Mouse (Mus musculus): Measurements from ENCODE around the gene Ffar4. TPM values are rescaled to one million over a fixed set of nuclear protein-coding genes. Genes with fewer than 3 reads are reported as not detected.

Gene Ffar4
- polyA plus RNA-seq, 1 experiment from 2014 or later: 1.0 TPM

DNA sequence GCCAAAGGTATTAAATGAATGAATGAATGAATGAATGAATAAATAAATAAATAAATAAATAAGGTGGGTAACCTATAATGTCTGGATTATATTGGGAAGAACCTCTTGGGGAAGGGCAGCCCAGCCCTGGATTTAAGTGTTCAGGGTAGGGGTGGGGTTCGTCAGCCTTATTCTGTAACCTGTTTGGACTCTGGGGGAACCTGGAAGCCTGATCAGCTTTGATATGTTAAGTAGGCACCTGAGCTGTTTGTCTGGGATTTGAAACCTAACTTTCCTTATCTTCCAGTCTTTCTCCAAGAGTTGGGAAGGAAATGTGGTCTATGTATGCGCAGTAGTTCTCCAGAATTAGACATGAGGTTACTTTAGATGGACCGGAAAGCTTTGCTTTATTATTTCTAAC, 33.7 kb upstream of the Ffar4 start:
- H3K9me3 ChIP-seq (ENCODE audit: control insufficient read depth, low read length): no peaks in the 10 kb centered on the region
- H3K4me1 ChIP-seq (ENCODE audit: control insufficient read depth, insufficient read depth, low read length): no peaks in the 10 kb centered on the region
- H3K9ac ChIP-seq (ENCODE audit: low read depth, low read length): no peak overlapping the region
- no peak overlapping the region for H3K4me2 ChIP-seq (replicated peaks; ENCODE audit: low read depth, low read length)
- peaks cover 55% of the 10 kb centered on the region for H3K36me3 ChIP-seq (ENCODE audit: control insufficient read depth, insufficient read depth, low read length)
- ATAC-seq (ENCODE audit: low FRiP score, low TSS enrichment): no peak
- 91% methylated on average over 3 of the region's 3 CpGs for WGBS
- no peaks in the 10 kb centered on the region for H3K27me3 ChIP-seq (ENCODE audit: control insufficient read depth, insufficient read depth, low read length)
- no peak overlapping the region for H3K4me3 ChIP-seq (ENCODE audit: low read length)
- no peak overlapping the region for H3K27ac ChIP-seq (ENCODE audit: low read depth, low read length)

DNA sequence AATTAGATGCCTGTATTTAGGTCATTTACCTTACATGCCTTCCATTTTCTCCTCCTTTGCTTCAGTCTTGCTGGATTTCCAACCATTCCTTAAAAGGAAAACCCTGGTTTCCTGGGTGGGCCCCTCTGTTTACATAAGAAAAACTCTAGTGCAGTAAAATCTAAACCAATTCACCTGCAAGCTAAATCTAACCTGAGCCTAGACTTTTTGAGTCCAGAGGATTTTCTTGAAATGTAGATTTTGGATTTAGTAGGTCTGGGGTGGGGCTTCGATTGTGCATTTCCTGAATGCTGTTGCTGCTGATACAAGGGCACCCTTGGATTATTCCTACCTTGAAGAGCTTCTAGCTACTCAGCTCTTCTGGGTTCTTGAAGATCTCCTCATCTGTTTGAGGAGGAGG, 32.8 kb upstream of the Ffar4 start:
- H3K4me1 ChIP-seq (ENCODE audit: control insufficient read depth, insufficient read depth, low read length): no peaks in the 10 kb centered on the region
- H3K9me3 ChIP-seq (ENCODE audit: control insufficient read depth, low read length): no peaks in the 10 kb centered on the region
- 78% methylated on average over 1 of the region's 1 CpGs for WGBS
- H3K36me3 ChIP-seq (ENCODE audit: control insufficient read depth, insufficient read depth, low read length): peaks cover 55% of the 10 kb centered on the region
- H3K9ac ChIP-seq (ENCODE audit: low read depth, low read length): no peak overlapping the region
- H3K27ac ChIP-seq (ENCODE audit: low read depth, low read length): no peak overlapping the region
- no peak overlapping the region for H3K4me2 ChIP-seq (replicated peaks; ENCODE audit: low read depth, low read length)
- no peak overlapping the region for H3K4me3 ChIP-seq (ENCODE audit: low read length)
- ATAC-seq (ENCODE audit: low FRiP score, low TSS enrichment): no peak
- no peaks in the 10 kb centered on the region for H3K27me3 ChIP-seq (ENCODE audit: control insufficient read depth, insufficient read depth, low read length)

DNA sequence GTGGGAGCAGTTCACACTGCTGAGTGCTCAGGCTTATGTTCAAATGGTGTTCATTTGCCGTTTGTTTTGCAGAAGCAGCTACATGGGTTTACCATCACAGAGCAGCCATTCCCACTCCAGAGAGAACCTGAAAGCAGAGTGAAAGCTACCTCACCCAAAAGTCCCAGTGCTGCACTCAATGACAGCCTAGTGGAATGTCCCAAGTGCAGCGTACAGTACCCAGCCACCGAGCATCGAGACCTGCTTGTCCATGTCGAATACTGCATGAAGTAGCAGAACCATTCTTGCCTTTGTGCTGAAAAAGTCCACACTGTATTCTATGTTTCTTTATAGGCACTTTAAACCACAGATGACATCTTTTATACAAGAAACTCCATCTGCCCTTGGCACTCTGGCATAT, 23.6 kb upstream of the Ffar4 start:
- no peak overlapping the region for H3K27ac ChIP-seq (ENCODE audit: low read depth, low read length)
- no peak overlapping the region for H3K4me3 ChIP-seq (ENCODE audit: low read length)
- H3K9me3 ChIP-seq (ENCODE audit: control insufficient read depth, low read length): no peaks in the 10 kb centered on the region
- no peaks in the 10 kb centered on the region for H3K4me1 ChIP-seq (ENCODE audit: control insufficient read depth, insufficient read depth, low read length)
- WGBS: 92% methylated on average over 5 of the region's 5 CpGs
- peaks cover 53% of the 10 kb centered on the region for H3K36me3 ChIP-seq (ENCODE audit: control insufficient read depth, insufficient read depth, low read length)
- ATAC-seq (ENCODE audit: low FRiP score, low TSS enrichment): no peak
- no peak overlapping the region for H3K4me2 ChIP-seq (replicated peaks; ENCODE audit: low read depth, low read length)
- no peak overlapping the region for H3K9ac ChIP-seq (ENCODE audit: low read depth, low read length)
- no peaks in the 10 kb centered on the region for H3K27me3 ChIP-seq (ENCODE audit: control insufficient read depth, insufficient read depth, low read length)

DNA sequence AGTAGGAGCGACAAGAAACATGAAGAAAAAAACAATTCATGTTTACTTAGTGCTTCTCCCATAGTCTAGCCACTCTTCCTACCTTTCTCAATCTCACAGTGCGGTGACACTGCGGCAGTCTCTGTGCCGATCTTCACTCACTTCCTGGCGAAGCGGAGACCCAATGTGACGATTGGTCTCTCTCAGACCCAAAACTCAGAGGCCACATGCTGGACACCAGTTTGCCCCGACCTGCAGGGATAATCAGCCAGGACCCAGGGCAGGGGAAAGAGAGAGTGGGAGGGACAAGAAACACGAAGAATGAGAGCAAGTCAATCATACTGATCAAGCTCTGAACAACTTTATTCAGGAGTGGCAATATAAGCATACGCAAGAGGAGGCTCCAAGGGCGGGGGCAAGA, 21.8 kb upstream of the Ffar4 start:
- H3K36me3 ChIP-seq (ENCODE audit: control insufficient read depth, insufficient read depth, low read length): peaks cover 42% of the 10 kb centered on the region

DNA sequence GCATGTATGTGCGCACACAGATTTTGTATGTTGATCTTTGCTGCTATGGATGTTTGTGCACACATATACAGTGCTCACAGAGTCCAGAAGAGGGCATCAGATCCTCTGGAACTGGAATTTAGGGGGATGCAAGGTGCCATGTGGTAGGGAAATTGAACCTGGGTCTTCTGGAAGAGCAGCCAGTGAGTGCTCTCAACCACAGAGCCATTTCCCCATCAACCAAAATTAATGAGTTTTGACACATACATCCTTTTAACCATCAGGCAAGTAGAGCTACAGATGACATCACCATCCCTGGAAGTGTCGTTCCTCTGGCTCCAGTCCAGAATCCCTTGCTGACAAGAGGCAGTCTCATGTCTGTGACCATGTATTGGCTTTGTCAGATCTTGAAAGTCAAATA, 20.6 kb upstream of the Ffar4 start:
- Histone ChIP-seq H3K9ac (ENCODE audit: low read depth, low read length) (no peak overlapping the region), H3K9me3 (ENCODE audit: control insufficient read depth, low read length) (no peaks in the 10 kb centered on the region), H3K4me2 (replicated peaks; ENCODE audit: low read depth, low read length) (no peak overlapping the region), H3K4me3 (ENCODE audit: low read length) (no peak overlapping the region), H3K27ac (ENCODE audit: low read depth, low read length) (no peak overlapping the region), H3K4me1 (ENCODE audit: control insufficient read depth, insufficient read depth, low read length) (no peaks in the 10 kb centered on the region), H3K27me3 (ENCODE audit: control insufficient read depth, insufficient read depth, low read length) (no peaks in the 10 kb centered on the region), H3K36me3 (ENCODE audit: control insufficient read depth, insufficient read depth, low read length) (peaks cover 30% of the 10 kb centered on the region; the same call in 1 of the 2 replicates)
- WGBS: 87% methylated on average over 2 of the region's 2 CpGs
- no peak for ATAC-seq (ENCODE audit: low FRiP score, low TSS enrichment)

More for the DNA sequence above, 21.8 kb upstream of the Ffar4 start:
- Histone ChIP-seq H3K27ac (ENCODE audit: low read depth, low read length) (no peak overlapping the region), H3K4me2 (replicated peaks; ENCODE audit: low read depth, low read length) (no peak overlapping the region), H3K9me3 (ENCODE audit: control insufficient read depth, low read length) (no peaks in the 10 kb centered on the region), H3K4me1 (ENCODE audit: control insufficient read depth, insufficient read depth, low read length) (no peaks in the 10 kb centered on the region), H3K4me3 (ENCODE audit: low read length) (no peak overlapping the region), H3K27me3 (ENCODE audit: control insufficient read depth, insufficient read depth, low read length) (no peaks in the 10 kb centered on the region), H3K9ac (ENCODE audit: low read depth, low read length) (no peak overlapping the region)
- no peak for ATAC-seq (ENCODE audit: low FRiP score, low TSS enrichment)
- WGBS: 85% methylated on average over 11 of the region's 11 CpGs

DNA sequence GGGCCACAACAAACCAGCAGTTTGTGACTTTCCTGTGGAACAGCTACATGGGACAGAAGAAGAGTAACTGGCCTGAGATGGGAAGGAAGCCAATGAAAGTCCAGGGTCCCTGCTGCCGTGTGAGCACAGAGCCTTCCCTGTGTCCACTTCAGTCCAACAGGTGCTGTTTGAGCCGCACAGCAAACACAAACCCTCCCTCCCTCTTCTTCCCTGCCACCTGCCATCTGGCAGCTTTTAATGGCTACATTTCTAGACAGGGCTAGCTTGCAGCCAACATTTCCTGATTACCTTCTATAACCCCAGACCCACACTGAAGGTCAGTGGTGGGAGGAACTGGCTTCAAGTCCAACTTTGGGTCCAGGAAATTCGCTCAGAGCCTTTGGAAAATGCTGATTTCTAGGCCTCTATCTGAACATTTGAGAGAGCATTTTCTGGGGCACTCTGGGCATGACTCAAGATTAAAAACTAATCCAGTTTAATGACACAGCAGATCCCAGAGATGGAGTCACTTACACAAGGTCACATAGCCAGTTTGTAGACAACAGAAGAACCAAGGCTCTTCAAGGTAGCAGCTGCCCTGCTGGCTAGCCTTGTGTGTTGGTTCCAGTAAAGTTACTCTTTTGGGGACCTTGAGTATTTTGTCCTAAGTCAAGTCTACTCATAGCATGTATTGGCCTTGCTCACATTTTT, 18.9 kb upstream of the Ffar4 start:
- 54% methylated on average over 3 of the region's 3 CpGs for WGBS
- H3K4me3 ChIP-seq (ENCODE audit: low read length): no peak overlapping the region
- ATAC-seq (ENCODE audit: low FRiP score, low TSS enrichment): no peak

DNA sequence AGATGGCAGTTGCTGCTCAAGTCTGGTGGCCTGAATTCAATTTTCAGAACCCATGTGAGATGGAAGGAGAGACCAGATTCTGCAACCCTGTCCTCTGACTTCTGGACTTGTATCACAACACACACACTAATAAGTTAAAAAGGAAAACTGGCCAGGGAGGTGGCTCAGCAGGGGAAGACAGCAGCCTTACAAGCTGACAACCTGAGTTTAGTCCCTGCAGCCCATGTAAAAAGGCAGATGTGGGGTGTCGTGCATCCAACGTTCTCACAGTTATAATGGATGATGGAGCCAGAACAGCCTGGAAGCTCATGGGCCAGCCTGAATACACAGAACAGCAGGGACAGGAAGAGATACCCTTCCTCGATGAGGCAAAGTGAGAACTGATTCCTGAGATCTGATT, 15.5 kb upstream of the Ffar4 start:
- Histone ChIP-seq H3K9me3 (ENCODE audit: control insufficient read depth, low read length) (no peaks in the 10 kb centered on the region), H3K27ac (ENCODE audit: low read depth, low read length) (no peak overlapping the region), H3K36me3 (ENCODE audit: control insufficient read depth, insufficient read depth, low read length) (no peaks in the 10 kb centered on the region), H3K27me3 (ENCODE audit: control insufficient read depth, insufficient read depth, low read length) (no peaks in the 10 kb centered on the region), H3K4me1 (ENCODE audit: control insufficient read depth, insufficient read depth, low read length) (no peaks in the 10 kb centered on the region), H3K9ac (ENCODE audit: low read depth, low read length) (no peak overlapping the region), H3K4me3 (ENCODE audit: low read length) (no peak overlapping the region), H3K4me2 (replicated peaks; ENCODE audit: low read depth, low read length) (no peak overlapping the region)
- ATAC-seq (ENCODE audit: low FRiP score, low TSS enrichment): no peak
- 67% methylated on average over 3 of the region's 3 CpGs for WGBS

More for the DNA sequence above, 18.9 kb upstream of the Ffar4 start:
- Histone ChIP-seq H3K9ac (ENCODE audit: low read depth, low read length) (no peak overlapping the region), H3K36me3 (ENCODE audit: control insufficient read depth, insufficient read depth, low read length) (peaks cover 13% of the 10 kb centered on the region; the same call in 1 of the 2 replicates), H3K4me1 (ENCODE audit: control insufficient read depth, insufficient read depth, low read length) (no peaks in the 10 kb centered on the region), H3K27me3 (ENCODE audit: control insufficient read depth, insufficient read depth, low read length) (no peaks in the 10 kb centered on the region), H3K9me3 (ENCODE audit: control insufficient read depth, low read length) (no peaks in the 10 kb centered on the region), H3K4me2 (replicated peaks; ENCODE audit: low read depth, low read length) (no peak overlapping the region), H3K27ac (ENCODE audit: low read depth, low read length) (no peak overlapping the region)

DNA sequence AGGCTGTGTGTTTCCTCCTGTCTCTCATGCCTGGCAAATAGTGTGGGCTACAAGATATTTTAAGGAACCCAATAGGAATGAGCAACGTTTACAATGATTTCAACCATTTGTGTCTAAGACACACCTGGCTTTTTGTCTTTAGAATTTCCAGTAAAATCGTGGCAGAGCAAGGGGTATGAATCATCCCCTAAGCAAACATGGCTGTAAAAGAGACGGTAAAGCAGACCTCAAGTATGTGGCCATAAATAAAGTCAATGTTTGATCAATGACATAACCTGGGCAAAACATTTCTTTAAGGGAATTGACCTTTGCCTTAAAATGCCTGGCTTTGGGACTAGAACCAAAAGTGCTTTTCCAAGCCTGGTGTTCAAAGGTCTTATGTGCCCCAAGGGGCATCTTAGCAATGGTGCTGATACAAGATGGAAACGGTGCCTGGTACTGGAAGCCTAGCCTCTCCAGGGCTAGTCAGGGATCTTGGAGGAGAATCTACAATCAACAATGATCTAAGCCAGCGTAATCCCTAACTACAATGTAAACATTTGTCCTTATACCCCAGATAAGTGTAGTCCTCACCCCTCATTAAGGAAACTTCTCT, 13.8 kb upstream of the Ffar4 start:
- Histone ChIP-seq H3K4me1 (ENCODE audit: control insufficient read depth, insufficient read depth, low read length) (no peaks in the 10 kb centered on the region), H3K36me3 (ENCODE audit: control insufficient read depth, insufficient read depth, low read length) (no peaks in the 10 kb centered on the region), H3K4me3 (ENCODE audit: low read length) (no peak overlapping the region), H3K9ac (ENCODE audit: low read depth, low read length) (no peak overlapping the region), H3K27me3 (ENCODE audit: control insufficient read depth, insufficient read depth, low read length) (no peaks in the 10 kb centered on the region), H3K9me3 (ENCODE audit: control insufficient read depth, low read length) (no peaks in the 10 kb centered on the region), H3K27ac (ENCODE audit: low read depth, low read length) (no peak overlapping the region), H3K4me2 (replicated peaks; ENCODE audit: low read depth, low read length) (no peak overlapping the region)
- 41% methylated on average over 5 of the region's 5 CpGs for WGBS
- ATAC-seq (ENCODE audit: low FRiP score, low TSS enrichment): no peak

DNA sequence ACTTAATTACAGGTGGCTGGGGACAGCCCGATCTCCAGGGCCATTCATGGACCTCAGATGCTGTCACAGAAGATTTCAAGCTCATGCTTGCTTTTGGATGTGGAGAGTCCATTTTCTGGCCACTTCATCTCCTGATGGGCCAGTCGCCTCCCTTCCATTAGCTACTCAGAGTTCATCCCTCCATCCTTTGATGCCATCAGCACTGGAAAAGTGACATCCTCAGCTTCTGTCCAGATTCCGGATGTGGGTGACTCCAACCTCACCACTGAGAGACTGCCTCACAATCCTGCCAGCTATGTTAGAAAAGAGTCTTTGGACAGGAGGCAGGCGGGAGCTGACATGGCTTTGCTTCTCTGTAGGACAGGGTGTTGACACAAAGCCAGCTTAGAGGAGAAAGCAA, 11.0 kb upstream of the Ffar4 start:
- Histone ChIP-seq H3K27ac (ENCODE audit: low read depth, low read length) (no peak overlapping the region), H3K36me3 (ENCODE audit: control insufficient read depth, insufficient read depth, low read length) (no peaks in the 10 kb centered on the region), H3K27me3 (ENCODE audit: control insufficient read depth, insufficient read depth, low read length) (no peaks in the 10 kb centered on the region), H3K4me3 (ENCODE audit: low read length) (no peak overlapping the region), H3K9me3 (ENCODE audit: control insufficient read depth, low read length) (no peaks in the 10 kb centered on the region), H3K9ac (ENCODE audit: low read depth, low read length) (no peak overlapping the region), H3K4me1 (ENCODE audit: control insufficient read depth, insufficient read depth, low read length) (no peaks in the 10 kb centered on the region), H3K4me2 (replicated peaks; ENCODE audit: low read depth, low read length) (no peak overlapping the region)
- no peak for ATAC-seq (ENCODE audit: low FRiP score, low TSS enrichment)
- WGBS: 89% methylated on average over 4 of the region's 4 CpGs

All from kidney, embryonic 14.5 days (tissue).